Mouse (Mus musculus): ENCODE data around the gene Ifrd1.

GRCm38 (mm10) chr12:40268313-40268712 is 20.0 kb upstream of the Ifrd1 start:
- TF ChIP-seq ZNF384 (IDR thresholded peaks at IDR 0.05; ENCODE audit: low read depth, low read length), result no peak
- TF ChIP-seq MAFK (IDR thresholded peaks at IDR 0.05; ENCODE audit: insufficient read depth, low read depth, low read length), result no peak

Data from ES-E14 (cell line).